Mouse (Mus musculus): ENCODE results near the gene Zswim7.

GRCm38 (mm10) chr11:62251047-62251446, 30.1 kb downstream of the Zswim7 start:
- TF ChIP-seq CTCF (conservative IDR thresholded peaks at IDR 0.05; ENCODE audit: insufficient read depth, insufficient read length, low read depth, low read length) (no peak), POLR2A (IDR thresholded peaks at IDR 0.05; ENCODE audit: low read depth, low read length) (no peak)
